Mouse (Mus musculus): ENCODE results near the gene Rtkn2.

GRCm38 (mm10) chr10:67932780-67933179 lies 46.6 kb upstream of the Rtkn2 start:
- TF ChIP-seq POLR2A (IDR thresholded peaks at IDR 0.05; ENCODE audit: borderline replicate concordance, insufficient read depth, low read length) (no peak), CTCF (IDR thresholded peaks at IDR 0.05; ENCODE audit: borderline replicate concordance, insufficient read depth, low read depth, low read length) (no peak)

Measured in cerebellum, adult 2 months (tissue).